Mouse (Mus musculus) E14TG2a.4 (cell line): ENCODE measurements around the gene Obsl1.

Experiments
- CTCF ChIP-seq: conservative IDR thresholded peaks from 2 replicates; pipeline ENCODE4 v1.5.1; 2014; ENCODE audit warnings: low read length
- NANOG ChIP-seq: IDR thresholded peaks from 2 replicates; pipeline ENCODE4 v1.6.1; 2014; ENCODE audit warnings: borderline replicate concordance, low read length, mixed read lengths

GRCm38 (mm10) chr1:75507006-75507405, 754 bp upstream of the Obsl1 start, which contains the start of gene Inha:
- no peak for TF ChIP-seq CTCF
- TF ChIP-seq NANOG: no peak
